Mouse (Mus musculus) urinary bladder, postnatal 25 days (tissue): ENCODE results near the gene Cdiptos.

Source experiments
- DNase-seq: peaks from one replicate; pipeline ENCODE4 v3.0.0; 2022; ENCODE audit warnings: low spot score

Cdiptos gene

DNA sequence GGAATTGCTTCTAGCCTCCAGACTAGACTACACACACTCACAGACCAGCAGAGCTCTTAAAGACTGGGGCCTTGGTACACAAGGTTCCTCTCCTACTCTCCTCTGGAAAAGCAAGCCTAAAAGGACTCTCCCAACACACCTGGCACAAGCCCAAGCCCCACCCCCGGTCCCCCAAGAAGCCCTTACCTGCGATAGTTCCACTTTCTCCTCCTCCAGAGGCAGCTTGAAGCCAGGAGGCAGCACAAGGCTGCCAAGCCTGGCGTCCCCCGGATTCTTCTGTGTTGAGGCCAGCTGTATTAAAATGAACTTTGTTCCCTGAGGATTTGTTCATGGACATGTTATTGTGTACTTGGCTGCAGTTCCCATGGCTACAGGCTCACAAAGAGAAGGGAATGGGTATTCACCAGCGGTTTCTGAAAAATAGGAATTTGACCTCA, 53.3 kb downstream of the Cdiptos start, which contains the start of gene Tmem219:
Gene Tmem219, minus strand, starts transcription at position 294 of the 437 bp plus-strand sequence.
- DNase-seq, result peak; percentile 19
